Mouse (Mus musculus) B cell, adult 2 months (primary cell): ENCODE results near the gene Dact1.

Experiments
- DNase-seq, 2 experiments: peaks; one replicate each; pipeline ENCODE4 v3.0.0; 2022

The Dact1 gene

DNA sequence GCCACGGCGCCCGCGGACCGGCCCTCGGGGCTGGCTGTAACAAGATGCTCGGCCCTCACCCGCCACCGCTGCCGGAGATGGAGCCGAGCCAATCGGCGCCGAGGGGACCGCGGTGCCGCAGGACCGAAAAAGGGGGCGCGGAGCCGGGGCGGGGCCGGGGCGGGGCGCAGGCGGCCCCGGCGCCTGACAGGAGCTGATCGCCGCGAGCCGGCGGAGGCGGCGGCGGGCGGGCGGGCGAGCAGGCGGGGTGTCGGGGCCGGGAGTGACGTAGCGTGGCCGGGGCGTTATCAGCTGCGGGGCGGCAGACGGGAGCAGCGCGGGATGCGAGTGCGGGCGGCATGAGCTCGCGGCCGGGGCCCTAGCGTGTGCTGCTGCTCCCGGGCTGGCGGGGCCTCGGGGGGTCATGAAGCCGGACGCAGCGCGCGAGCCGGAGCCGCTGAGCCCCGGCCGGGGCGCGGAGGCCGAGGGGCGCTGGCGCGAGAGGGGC, at the start of gene Dact1:
TSS of gene Dact1 (plus strand) at position 304 of the 487 bp plus-strand sequence.
- DNase-seq = peak; percentile 16 to 21

DNA sequence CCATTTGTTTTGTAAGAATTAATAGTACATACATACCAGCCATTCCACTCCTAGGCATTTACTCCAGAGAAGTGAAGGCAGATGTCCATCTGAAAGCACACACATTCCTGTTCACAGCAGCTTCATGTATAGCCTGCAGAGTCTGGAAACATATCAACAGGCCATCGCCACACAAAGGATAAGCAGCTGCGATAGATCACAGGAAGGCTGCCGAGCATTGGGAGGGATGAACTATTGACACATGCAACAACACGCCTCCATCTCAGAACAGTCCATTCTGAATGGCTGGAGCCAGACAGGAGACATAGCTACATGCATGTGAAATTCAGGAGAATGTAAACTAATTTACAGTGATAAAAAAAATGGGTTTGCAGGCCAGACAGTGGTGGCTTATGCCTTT, 45.5 kb upstream of the Dact1 start:
- DNase-seq = no peak

DNA sequence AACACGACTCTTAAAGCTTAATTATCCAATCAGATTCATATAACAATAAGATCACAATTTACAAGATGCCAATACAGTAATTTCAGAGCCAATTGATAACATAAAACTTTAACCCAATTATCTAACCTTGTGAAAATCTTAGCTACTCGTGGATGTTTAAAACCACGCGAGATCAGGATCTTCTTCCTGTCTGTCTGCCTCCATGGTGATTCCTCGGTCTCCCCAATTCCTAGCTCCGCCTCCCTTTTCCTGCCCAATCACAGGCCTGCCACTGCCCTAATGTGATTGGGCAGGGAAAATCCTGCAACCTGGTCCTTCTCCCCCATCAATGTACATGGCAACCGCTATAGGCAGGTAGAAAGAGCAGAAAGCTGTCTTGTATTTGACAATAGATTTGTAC, 40.3 kb upstream of the Dact1 start:
- DNase-seq = no peak

- DNase-seq = no peak
Observed at GRCm38 (mm10) chr12:71271131-71271530, 38.6 kb upstream of the Dact1 start.

DNA sequence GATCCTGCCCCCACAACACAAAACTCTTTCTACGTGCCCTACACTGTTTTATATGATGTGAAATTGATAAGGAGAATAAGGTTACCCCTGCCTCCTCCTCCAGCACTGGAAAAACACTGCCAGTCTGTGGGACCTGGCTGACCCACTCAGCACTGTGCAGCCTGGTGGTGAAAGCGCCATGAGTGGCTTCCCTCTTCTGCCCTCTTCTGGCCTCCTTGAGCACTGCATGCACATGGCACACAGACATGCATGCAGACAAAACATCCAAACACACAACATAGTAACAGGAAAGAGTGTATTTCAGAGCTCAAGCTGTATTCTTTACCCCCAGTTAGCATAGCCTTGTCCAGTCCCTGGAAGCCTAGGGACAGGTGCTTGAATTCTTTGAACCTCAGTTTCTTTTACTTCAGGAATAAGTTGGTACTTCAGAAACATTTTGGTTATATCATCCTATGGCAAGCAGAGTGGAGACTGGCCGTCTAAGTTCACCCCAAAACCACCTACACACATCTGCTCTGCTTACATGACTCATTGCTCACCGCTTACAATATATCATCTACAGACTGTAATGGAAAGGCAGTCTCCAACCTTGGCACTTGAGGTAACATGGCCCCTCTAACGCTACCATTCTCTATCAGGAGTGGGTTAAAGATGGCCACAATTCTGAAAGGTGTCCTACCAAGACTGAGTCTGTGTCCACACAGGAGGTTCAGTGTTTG, 35.0 kb upstream of the Dact1 start:
- DNase-seq = no peak

GRCm38 (mm10) chr12:71275906-71276595, 33.6 kb upstream of the Dact1 start:
- DNase-seq = no peak

DNA sequence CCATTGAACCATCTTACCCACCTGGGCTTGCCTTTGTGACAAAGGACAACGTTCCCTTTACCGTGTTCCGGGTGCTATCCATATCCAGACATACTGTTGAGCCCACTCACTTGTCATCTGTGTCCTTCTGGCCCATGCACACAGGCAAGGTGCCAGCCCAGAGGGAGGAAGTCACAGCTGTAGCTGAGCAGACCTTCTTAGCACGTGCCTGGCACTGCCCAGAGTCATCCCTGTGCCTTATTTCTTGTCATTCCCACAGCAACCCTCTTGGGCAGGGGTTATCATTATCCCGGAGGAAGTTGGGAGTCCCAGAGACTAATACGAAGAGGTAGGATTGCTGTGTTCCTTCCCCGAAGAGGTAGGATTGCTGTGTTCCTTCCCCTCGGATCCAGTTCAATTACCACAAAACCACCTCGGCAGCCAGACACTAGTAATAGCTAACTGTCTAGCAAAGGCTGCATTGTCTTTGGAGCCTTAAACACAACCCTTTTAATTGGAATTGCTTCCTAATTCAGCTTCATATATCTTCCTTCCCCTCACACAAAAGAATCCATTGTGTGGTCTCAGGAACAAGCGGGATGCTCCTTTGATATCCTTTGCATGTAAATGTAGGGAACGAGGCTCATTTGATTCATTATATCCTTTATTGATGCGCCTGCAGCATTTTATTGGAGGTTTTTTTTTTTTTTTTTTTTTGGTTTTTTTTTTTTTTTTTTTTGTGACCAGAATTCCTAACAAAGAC, 30.0 kb upstream of the Dact1 start:
- no peak for DNase-seq

DNA sequence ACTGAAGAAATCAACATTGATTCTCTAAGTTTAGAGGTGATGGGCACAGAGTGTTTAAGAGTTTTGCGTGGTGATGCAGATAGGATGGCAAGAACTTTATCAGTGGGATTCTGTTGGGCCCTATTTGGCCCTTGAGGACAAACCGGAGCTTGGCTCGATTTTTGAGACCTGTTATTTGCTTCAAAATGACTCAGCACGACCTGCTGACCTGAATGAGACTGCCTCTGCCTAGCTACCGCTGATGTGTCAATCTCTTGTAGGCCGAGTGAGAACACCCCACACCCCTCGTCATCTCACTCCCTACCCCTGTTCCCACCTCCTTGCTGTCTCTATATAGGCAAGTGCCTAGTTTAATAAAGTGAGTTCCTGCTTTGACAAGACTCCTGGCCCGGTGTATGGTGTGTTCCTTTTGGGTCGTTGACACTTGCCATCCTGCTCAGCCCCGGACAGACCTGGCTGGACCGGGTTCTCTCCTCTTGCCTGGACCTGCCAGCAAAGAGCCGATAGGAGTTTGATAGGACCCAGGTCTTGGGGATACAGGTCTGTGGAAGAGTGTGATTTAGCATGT, 28.4 kb upstream of the Dact1 start:
- DNase-seq = no peak

GRCm38 (mm10) chr12:71285399-71285798, 24.3 kb upstream of the Dact1 start:
- DNase-seq = no peak

DNA sequence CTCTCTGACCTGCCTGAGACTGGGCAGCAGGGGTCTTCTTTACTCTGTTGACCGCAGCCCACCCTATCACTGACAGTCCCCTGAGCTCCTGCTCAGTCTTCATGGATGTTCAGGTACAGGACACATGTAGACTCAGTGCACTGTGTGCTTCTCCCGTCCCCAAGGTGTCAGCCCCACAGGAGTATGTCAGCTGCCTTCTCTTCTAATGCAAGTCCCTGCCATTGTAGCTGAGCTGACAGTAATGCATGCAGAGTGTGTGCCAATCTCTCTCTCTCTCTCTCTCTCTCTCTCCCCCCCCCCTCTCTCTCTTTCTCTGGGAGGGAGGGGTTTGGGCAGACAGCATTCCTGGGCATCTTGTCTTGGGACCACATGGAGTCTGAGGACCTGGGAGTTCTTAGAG, 19.2 kb upstream of the Dact1 start:
- no peak for DNase-seq

- peak in 1 of 2 experiments; percentile 4 for DNase-seq
Observed at GRCm38 (mm10) chr12:71293960-71294942, 15.4 kb upstream of the Dact1 start.

- no peak for DNase-seq
Observed at GRCm38 (mm10) chr12:71296849-71297535, 12.7 kb upstream of the Dact1 start.

GRCm38 (mm10) chr12:71310068-71310931, 616 bp downstream of the Dact1 start:
- DNase-seq = peak in 1 of 2 experiments; percentile 10

- no peak for DNase-seq
Observed at GRCm38 (mm10) chr12:71311237-71311887, 1.7 kb downstream of the Dact1 start.

GRCm38 (mm10) chr12:71318239-71318638, 8.6 kb downstream of the Dact1 start:
- no peak for DNase-seq

DNA sequence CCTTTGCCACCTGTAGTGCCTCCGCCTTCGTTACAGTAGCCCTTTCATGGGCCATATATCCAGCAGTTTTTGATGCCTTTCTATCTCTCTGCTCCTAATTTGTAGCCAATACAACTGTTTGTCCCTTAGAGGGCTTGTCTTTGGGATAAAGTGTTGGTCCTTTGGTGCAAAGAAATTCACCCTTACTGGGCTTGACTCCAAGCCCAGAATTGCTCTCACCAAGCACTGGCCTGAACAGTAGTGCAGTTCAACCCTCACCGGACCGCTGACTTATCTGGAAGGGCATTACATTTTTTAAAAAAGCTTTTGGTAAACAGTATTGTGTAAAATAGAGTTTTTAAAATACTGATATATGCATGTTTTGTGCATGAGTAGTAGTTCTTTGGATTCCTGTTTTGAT, 9.9 kb downstream of the Dact1 start:
- no peak for DNase-seq

DNA sequence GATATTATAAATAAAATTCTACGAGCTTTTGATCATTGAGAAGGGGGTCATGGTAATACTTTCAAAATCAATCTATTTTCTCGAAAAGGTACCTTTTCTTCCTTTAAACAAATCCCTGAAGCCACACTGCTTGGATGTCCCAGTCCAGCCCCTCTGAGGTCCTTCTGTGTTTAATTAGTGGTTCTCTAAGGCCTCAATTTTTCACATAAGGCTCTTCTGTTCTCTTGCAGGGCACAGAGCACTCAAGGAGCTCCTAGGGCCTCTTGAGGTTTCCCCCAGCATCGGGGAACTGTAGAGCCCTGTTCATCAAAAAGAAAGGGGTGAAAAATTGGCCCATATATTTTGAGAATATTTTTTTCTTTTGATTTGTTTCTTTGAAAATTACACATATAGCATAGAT, 23.0 kb downstream of the Dact1 start:
- DNase-seq = no peak

DNA sequence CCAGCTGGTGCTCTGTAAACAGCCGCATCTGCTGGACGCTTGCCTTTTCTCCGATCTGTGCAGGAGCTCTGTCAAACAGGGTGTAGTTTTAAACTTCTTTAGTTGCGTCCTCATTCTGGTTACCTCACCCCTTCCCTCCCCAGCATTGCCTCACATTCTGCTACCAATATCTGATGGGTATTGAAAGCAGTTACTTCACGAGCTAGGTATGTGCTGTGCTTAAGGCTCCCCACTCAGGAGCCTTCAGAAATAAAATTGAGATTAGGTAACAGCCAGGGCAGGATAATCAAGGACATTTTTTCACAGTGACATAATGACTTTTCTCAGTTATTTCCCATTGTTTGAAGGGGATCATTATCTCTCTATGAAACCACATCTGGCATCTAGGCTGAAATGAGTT, 23.9 kb downstream of the Dact1 start:
- no peak for DNase-seq

GRCm38 (mm10) chr12:71337025-71337582, 27.4 kb downstream of the Dact1 start:
- no peak for DNase-seq
